Mouse (Mus musculus): Measurements from ENCODE around the gene Dennd1a.
A peak's percentile ranks its signal among the peaks of the same experiment; 100 is the strongest.

The Dennd1a gene

GRCm38 (mm10) chr2:38111655-38112351 is 175.4 kb downstream of the Dennd1a start:
- DNase-seq (ENCODE audit: low spot score in 2 of 2), result no peak

- DNase-seq (ENCODE audit: low spot score in 2 of 2), result no peak
Observed at GRCm38 (mm10) chr2:38108586-38108985, 178.6 kb downstream of the Dennd1a start.

- DNase-seq (ENCODE audit: low spot score in 2 of 2), result no peak
Observed at GRCm38 (mm10) chr2:38102674-38103073, 184.5 kb downstream of the Dennd1a start.

- no peak for DNase-seq (ENCODE audit: low spot score in 2 of 2)
Observed at GRCm38 (mm10) chr2:38100289-38100688, 186.9 kb downstream of the Dennd1a start.

- no peak for DNase-seq (ENCODE audit: low spot score in 2 of 2)
Observed at GRCm38 (mm10) chr2:38099120-38099773, 187.9 kb downstream of the Dennd1a start.

- DNase-seq (ENCODE audit: low spot score in 2 of 2), result no peak
Observed at GRCm38 (mm10) chr2:38097469-38097868, 189.7 kb downstream of the Dennd1a start.

GRCm38 (mm10) chr2:38096328-38096727 is 190.9 kb downstream of the Dennd1a start:
- DNase-seq (ENCODE audit: low spot score in 2 of 2), result no peak

- DNase-seq (ENCODE audit: low spot score in 2 of 2), result no peak
Observed at GRCm38 (mm10) chr2:38094380-38095163, 192.6 kb downstream of the Dennd1a start.

GRCm38 (mm10) chr2:38093968-38094367 is 193.2 kb downstream of the Dennd1a start:
- DNase-seq (ENCODE audit: low spot score in 2 of 2), result no peak

- DNase-seq (ENCODE audit: low spot score in 2 of 2), result no peak
Observed at GRCm38 (mm10) chr2:38093242-38093641, 193.9 kb downstream of the Dennd1a start.

- DNase-seq (ENCODE audit: low spot score in 2 of 2), result no peak
Observed at GRCm38 (mm10) chr2:38088346-38088745, 198.8 kb downstream of the Dennd1a start.

GRCm38 (mm10) chr2:38085058-38085457 is 202.1 kb downstream of the Dennd1a start:
- no peak for DNase-seq (ENCODE audit: low spot score in 2 of 2)

- DNase-seq (ENCODE audit: low spot score in 2 of 2), result no peak
Observed at GRCm38 (mm10) chr2:38083251-38083650, 203.9 kb downstream of the Dennd1a start.

- DNase-seq (ENCODE audit: low spot score in 2 of 2), result no peak
Observed at GRCm38 (mm10) chr2:38074495-38074894, 212.7 kb downstream of the Dennd1a start.

GRCm38 (mm10) chr2:38072061-38072460 is 215.1 kb downstream of the Dennd1a start:
- DNase-seq (ENCODE audit: low spot score in 2 of 2), result no peak

- DNase-seq (ENCODE audit: low spot score in 2 of 2), result no peak
Observed at GRCm38 (mm10) chr2:38068171-38068572, 219.0 kb downstream of the Dennd1a start.

- DNase-seq (ENCODE audit: low spot score in 2 of 2), result no peak
Observed at GRCm38 (mm10) chr2:38065914-38066313, 221.3 kb downstream of the Dennd1a start.

GRCm38 (mm10) chr2:38064266-38064665 is 222.9 kb downstream of the Dennd1a start:
- no peak for DNase-seq (ENCODE audit: low spot score in 2 of 2)

GRCm38 (mm10) chr2:38062156-38062555 is 225.0 kb downstream of the Dennd1a start:
- no peak for DNase-seq (ENCODE audit: low spot score in 2 of 2)

GRCm38 (mm10) chr2:38061474-38061873 is 225.7 kb downstream of the Dennd1a start:
- no peak for DNase-seq (ENCODE audit: low spot score in 2 of 2)

GRCm38 (mm10) chr2:38052440-38052839 is 234.8 kb downstream of the Dennd1a start:
- peak; percentile 18 to 38 for DNase-seq (ENCODE audit: low spot score in 2 of 2)

GRCm38 (mm10) chr2:38051485-38052085 is 235.6 kb downstream of the Dennd1a start:
- DNase-seq (ENCODE audit: low spot score in 2 of 2), result no peak

All from thymus, postnatal 10 days (tissue).